Mouse (Mus musculus) urinary bladder, postnatal 0 days (tissue): Measurements from ENCODE around the gene Ifit1. TPM values are rescaled to one million over a fixed set of nuclear protein-coding genes. Genes with fewer than 3 reads are reported as not detected.

Source experiments
- polyA plus RNA-seq: library from polyadenylated mRNA; unstranded; fragments of >200 nt; fragmentation: Nextera tagmentation; extraction: Ambion mirVana; gene quantifications from 2 replicates; pipeline ENCODE4 v1.2.1, GENCODE M21; 2015

The Ifit1 gene
- polyA plus RNA-seq, result 2.1 and 3.3 TPM in 2 replicates

GRCm38 (mm10) chr19:34640623-34641022, at the start of gene Ifit1, which contains the start of gene Ifit1bl2:
Gene Ifit1, plus strand, starts transcription at chr19:34640871.
Gene Ifit1bl2, minus strand, starts transcription at chr19:34640743.

GRCm38 (mm10) chr19:34601888-34602287, 38.8 kb upstream of the Ifit1 start, which contains the start of gene Ifit1bl1:
Gene Ifit1bl1, minus strand, starts transcription at chr19:34601956.

GRCm38 (mm10) chr19:34607237-34608051, 33.2 kb upstream of the Ifit1 start, which contains the start of gene Ifit3b:
Gene Ifit3b, plus strand, starts transcription at chr19:34607970.

Other genes with a start within 250 kb of the Ifit1 start
- 1.2 and 4.5 TPM in 2 replicates for gene Ch25h, start 165.7 kb upstream of the Ifit1 start, polyA plus RNA-seq
- 23.8 TPM in 2 replicates for gene Lipa, start 113.4 kb upstream of the Ifit1 start, polyA plus RNA-seq
- 6.0 and 7.8 TPM in 2 replicates for gene Ifit2, start 90.2 kb upstream of the Ifit1 start, polyA plus RNA-seq
- gene Ifit3, start 57.3 kb upstream of the Ifit1 start, polyA plus RNA-seq, result 3.1 and 4.6 TPM in 2 replicates
- gene Ifit1bl1, start 38.9 kb upstream of the Ifit1 start, polyA plus RNA-seq, result 0.28 and 0.43 TPM in 2 replicates
- 0.58 and 1.0 TPM in 2 replicates for gene Ifit3b, start 32.9 kb upstream of the Ifit1 start, polyA plus RNA-seq
- 0.16 and 0.20 TPM in 2 replicates for gene Ifit1bl2, start 128 bp upstream of the Ifit1 start, polyA plus RNA-seq
- gene Slc16a12, start 106.4 kb downstream of the Ifit1 start, polyA plus RNA-seq, result 10.4 and 13.8 TPM in 2 replicates
- 2.3 and 3.2 TPM in 2 replicates for gene Pank1, start 238.6 kb downstream of the Ifit1 start, polyA plus RNA-seq